Mouse (Mus musculus) ES-CJ7 (cell line): ENCODE measurements around the gene Tdp2.

ENCODE experiments used
- DNase-seq: peaks from one replicate; pipeline ENCODE4 v3.0.0; 2011; ENCODE audit warnings: low read depth, low spot score

Tdp2 gene

DNA sequence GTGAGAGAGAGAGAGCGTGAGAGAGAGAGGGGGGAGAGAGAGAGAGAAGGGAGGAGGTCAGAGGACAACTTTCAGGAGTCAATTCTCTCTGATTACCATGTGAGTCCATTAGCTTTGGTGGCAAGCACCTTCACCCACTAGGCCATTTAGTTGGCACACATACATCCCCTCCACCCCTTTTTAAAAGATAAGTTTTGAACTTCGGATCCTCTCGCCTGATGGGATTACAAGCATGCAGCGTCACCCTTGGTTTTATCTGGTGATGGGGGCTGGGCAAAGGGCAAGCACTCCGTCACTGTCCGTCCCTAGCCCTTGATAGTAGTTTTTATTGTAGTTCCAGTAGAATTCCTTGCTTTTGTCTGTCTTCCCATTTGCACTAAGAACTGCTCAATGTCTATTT is 48.7 kb downstream of the Tdp2 start:
- no peak for DNase-seq

DNA sequence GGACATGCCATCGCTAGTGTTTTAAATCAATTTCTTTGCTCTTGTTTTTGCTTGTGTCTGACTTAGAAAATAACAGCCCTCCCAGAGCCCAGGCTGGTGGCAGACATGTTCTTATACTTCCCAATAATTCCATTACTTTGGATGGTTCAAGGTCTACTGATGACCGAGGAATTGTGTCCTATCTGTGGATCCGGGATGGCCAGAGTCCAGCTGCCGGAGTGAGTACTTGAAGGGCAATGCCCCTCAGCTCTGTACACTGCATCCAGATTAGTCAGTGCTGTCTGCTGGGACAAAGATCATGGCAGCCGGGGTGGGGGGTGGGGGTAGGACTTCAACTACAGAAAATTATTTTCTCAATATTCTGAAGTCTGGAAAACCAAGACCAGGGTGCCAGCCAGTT is 49.2 kb downstream of the Tdp2 start:
- no peak for DNase-seq

DNA sequence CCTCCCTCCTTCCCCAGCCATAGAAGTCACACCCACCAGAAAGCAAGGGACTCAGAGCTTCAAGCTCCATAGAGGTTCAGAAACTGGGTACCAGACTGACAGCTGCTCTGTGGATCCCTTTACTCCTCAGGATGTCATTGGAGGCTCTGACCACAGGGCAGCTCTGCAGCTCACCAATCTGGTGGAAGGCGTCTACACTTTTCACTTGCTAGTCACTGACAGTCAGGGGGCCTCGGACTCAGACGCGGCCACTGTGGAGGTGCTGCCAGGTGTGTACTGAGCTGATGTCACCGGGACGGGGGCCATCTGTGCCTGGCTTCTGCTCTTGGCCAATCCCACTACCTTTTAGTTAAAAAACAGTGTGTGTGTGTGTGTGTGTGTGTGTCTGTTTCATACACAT is 50.9 kb downstream of the Tdp2 start:
- DNase-seq: no peak

DNA sequence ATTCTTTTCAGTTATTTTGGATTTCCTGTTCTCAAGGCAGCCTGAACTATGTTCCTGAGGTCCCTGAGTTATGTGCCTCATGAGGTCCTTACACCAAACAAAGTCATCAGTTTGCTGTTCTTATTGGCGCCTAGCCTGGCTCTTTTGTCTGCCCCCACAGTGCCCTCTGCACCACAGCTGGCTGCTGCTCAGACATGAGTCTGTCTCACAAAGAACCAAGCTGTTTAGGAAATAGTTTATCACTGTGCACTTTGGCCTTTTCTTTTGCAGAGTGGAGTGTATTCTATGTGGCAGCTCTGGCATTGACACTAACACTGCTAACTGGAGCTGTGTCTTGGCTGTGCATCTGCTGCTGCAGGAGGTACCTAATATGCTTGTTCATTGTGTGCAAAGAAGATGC is 58.1 kb downstream of the Tdp2 start:
- no peak for DNase-seq
